1 mouse cellular context compared by ENCODE assay signal in the genomic region with DNA sequence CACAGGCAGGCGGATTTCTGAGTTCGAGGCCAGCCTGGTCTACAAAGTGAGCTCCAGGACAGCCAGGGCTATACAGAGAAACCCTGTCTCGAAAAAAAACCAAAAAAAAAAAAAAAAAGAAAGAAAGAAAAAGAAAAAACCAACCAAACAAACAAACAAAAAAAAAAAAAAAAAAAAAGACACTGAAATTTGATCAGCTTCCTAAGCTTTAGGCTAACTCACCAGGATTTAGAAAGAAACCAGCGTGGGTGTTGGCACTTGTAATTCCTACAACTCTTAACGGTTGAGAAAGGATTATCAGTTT.
TF ChIP-seq lines count a peak whose summit lies in the region.

No protein-coding gene starts in this region.

TF ChIP-seq in CH12.LX, 34 proteins besides CTCF, POLR2A, EP300 and RAD21:
- peak; percentile 69 for TF ChIP-seq ZNF384 (IDR thresholded peaks at IDR 0.05; ENCODE audit: low read depth, low read length)
